Mouse (Mus musculus) forebrain, embryonic 16.5 days (tissue): ENCODE data around the gene Osbpl11. TPM values are rescaled to one million over a fixed set of nuclear protein-coding genes. Genes with fewer than 3 reads are reported as not detected.
A peak's percentile ranks its signal among the peaks of the same experiment; 100 is the strongest.
"Not testable (repeated sequence)": the region's sequence is repeated elsewhere in the genome, so short reads cannot be mapped to it uniquely, and the experiment has no call there.

Source experiments
- ATAC-seq: fragments of 200-750 bp; cut with Nextera tagmentation; 2 replicates; pipeline ENCODE4 v1.8.0; 2017; ENCODE audit warnings: mild to moderate bottlenecking, moderate library complexity
- H3K27ac ChIP-seq: fragments of 300-500 bp; sonication (generic); 2 replicates; pipeline ENCODE4 v1.5.1; 2014; ENCODE audit warnings: low read length, control low read depth
- H3K27me3 ChIP-seq: fragments of 300-500 bp; sonication (generic); replicated peaks from 2 replicates; pipeline ENCODE4 v1.6.1; 2014; ENCODE audit warnings: low read length; ENCODE audit not compliant: control insufficient read depth, insufficient read depth
- H3K36me3 ChIP-seq: fragments of 300-500 bp; sonication (generic); 2 replicates; pipeline ENCODE4 v1.6.1; 2014; ENCODE audit not compliant: control insufficient read depth, insufficient read depth
- H3K4me1 ChIP-seq: fragments of 300-500 bp; sonication (generic); replicated peaks from 2 replicates; pipeline ENCODE4 v1.6.1; 2014; ENCODE audit warnings: low read length; ENCODE audit not compliant: control insufficient read depth, insufficient read depth
- H3K4me2 ChIP-seq: fragments of 300-500 bp; sonication (generic); 2 replicates; pipeline ENCODE4 v1.6.1; 2014; ENCODE audit warnings: mild to moderate bottlenecking, low read length, control low read depth
- H3K4me3 ChIP-seq: fragments of 300-500 bp; sonication (generic); replicated peaks from 2 replicates; pipeline ENCODE4 v1.5.1; 2014; ENCODE audit warnings: mild to moderate bottlenecking, low read length, control low read depth
- H3K9ac ChIP-seq: fragments of 300-500 bp; sonication (generic); replicated peaks from 2 replicates; pipeline ENCODE4 v1.6.1; 2014; ENCODE audit warnings: low read depth, low read length, control low read depth
- H3K9me3 ChIP-seq: fragments of 300-500 bp; sonication (generic); 2 replicates; pipeline ENCODE4 v1.6.1; 2016; ENCODE audit warnings: low read length; ENCODE audit not compliant: control insufficient read depth
- WGBS: fragments of 180-500 bp; shearing (Covaris S2); extraction: QIAGEN DNeasy Blood & Tissue Kit; methylation state at CpG from one replicate; pipeline ENCODE4 v1.1.7; 2014; 5-methylcytosine and 5-hydroxymethylcytosine counted together
- polyA plus RNA-seq: library from polyadenylated mRNA; unstranded; fragments of >200 nt; fragmentation: Nextera tagmentation; extraction: Ambion mirVana; gene quantifications from 2 replicates; pipeline ENCODE4 v1.2.1, GENCODE M21; 2015

Gene Osbpl11
- polyA plus RNA-seq, 1 experiment from 2014 or later, result 16.7 TPM

- no peak for ATAC-seq
- H3K9me3 ChIP-seq, result no peaks in the 10 kb centered on the region
- H3K36me3 ChIP-seq, result no peaks in the 10 kb centered on the region
- no peak overlapping the region for H3K4me3 ChIP-seq
- H3K27me3 ChIP-seq, result no peaks in the 10 kb centered on the region
- no peak overlapping the region for H3K9ac ChIP-seq
- H3K4me2 ChIP-seq, result no peak overlapping the region
- WGBS, result 78% methylated on average over 5 of the region's 5 CpGs
- H3K27ac ChIP-seq, result no peak overlapping the region
- H3K4me1 ChIP-seq, result peaks cover under 1% of the 10 kb centered on the region; the same call in 1 of the 2 replicates
These were observed 11.7 kb upstream of the Osbpl11 start for GRCm38 (mm10) chr16:33173151-33173550.

- ATAC-seq, result no peak
- Histone ChIP-seq H3K4me2 (no peak overlapping the region), H3K27me3 (no peaks in the 10 kb centered on the region), H3K27ac (no peak overlapping the region), H3K9me3 (no peaks in the 10 kb centered on the region), H3K36me3 (no peaks in the 10 kb centered on the region), H3K4me3 (no peak overlapping the region), H3K4me1 (peaks cover 5% of the 10 kb centered on the region; the same call in 1 of the 2 replicates), H3K9ac (no peak overlapping the region)
These were observed 10.2 kb upstream of the Osbpl11 start for GRCm38 (mm10) chr16:33174695-33175094.

- not testable (repeated sequence) for H3K27me3 ChIP-seq, H3K36me3 ChIP-seq, H3K4me1 ChIP-seq, H3K4me3 ChIP-seq, ATAC-seq, H3K4me2 ChIP-seq, H3K27ac ChIP-seq, H3K9me3 ChIP-seq, H3K9ac ChIP-seq
- 90% methylated on average over 5 of the region's 5 CpGs for WGBS
These were observed 8.0 kb upstream of the Osbpl11 start for GRCm38 (mm10) chr16:33176831-33177230.

- H3K4me3 ChIP-seq, result no peak overlapping the region
- no peaks in the 10 kb centered on the region for H3K36me3 ChIP-seq
- H3K9me3 ChIP-seq, result no peaks in the 10 kb centered on the region
- no peak for ATAC-seq
- H3K9ac ChIP-seq, result no peak overlapping the region
- no peak overlapping the region for H3K27ac ChIP-seq
- H3K4me2 ChIP-seq, result no peak overlapping the region
- 96% methylated on average over 4 of the region's 4 CpGs for WGBS
- H3K4me1 ChIP-seq, result peaks cover 5% of the 10 kb centered on the region; the same call in 1 of the 2 replicates
- H3K27me3 ChIP-seq, result no peaks in the 10 kb centered on the region
These were observed 7.1 kb upstream of the Osbpl11 start for GRCm38 (mm10) chr16:33177722-33178121.

GRCm38 (mm10) chr16:33178278-33179074 lies 6.4 kb upstream of the Osbpl11 start:
- no peak overlapping the region for H3K4me3 ChIP-seq
- no peaks in the 10 kb centered on the region for H3K36me3 ChIP-seq
- 64% methylated on average over 17 of the region's 17 CpGs for WGBS
- no peak for ATAC-seq
- H3K4me2 ChIP-seq, result peak overlapping the region; percentile 14; the same call in 1 of the 2 replicates
- H3K27me3 ChIP-seq, result no peaks in the 10 kb centered on the region
- no peaks in the 10 kb centered on the region for H3K9me3 ChIP-seq
- H3K9ac ChIP-seq, result no peak overlapping the region
- H3K27ac ChIP-seq, result peak overlapping the region; percentile 5; the same call in 1 of the 2 replicates
- peaks cover 5% of the 10 kb centered on the region; the same call in 1 of the 2 replicates for H3K4me1 ChIP-seq

- not testable (repeated sequence) for H3K4me1 ChIP-seq, H3K4me3 ChIP-seq, H3K9ac ChIP-seq, H3K27me3 ChIP-seq, H3K27ac ChIP-seq, H3K36me3 ChIP-seq, H3K4me2 ChIP-seq, ATAC-seq, H3K9me3 ChIP-seq
- WGBS, result 88% methylated on average over 9 of the region's 10 CpGs
These were observed 5.6 kb upstream of the Osbpl11 start for GRCm38 (mm10) chr16:33179222-33179621.

GRCm38 (mm10) chr16:33179911-33180310 lies 5.0 kb upstream of the Osbpl11 start:
- WGBS, result 84% methylated on average over 3 of the region's 3 CpGs
- Histone ChIP-seq H3K27ac (no peak overlapping the region), H3K4me2 (no peak overlapping the region), H3K9ac (no peak overlapping the region), H3K36me3 (no peaks in the 10 kb centered on the region), H3K9me3 (no peaks in the 10 kb centered on the region), H3K27me3 (no peaks in the 10 kb centered on the region), H3K4me1 (peaks cover 5% of the 10 kb centered on the region; the same call in 1 of the 2 replicates), H3K4me3 (no peak overlapping the region)
- no peak for ATAC-seq

- H3K4me2 ChIP-seq, result no peak overlapping the region
- H3K9me3 ChIP-seq, result no peaks in the 10 kb centered on the region
- no peaks in the 10 kb centered on the region for H3K36me3 ChIP-seq
- WGBS, result 82% methylated on average over 3 of the region's 3 CpGs
- peaks cover 7% of the 10 kb centered on the region for H3K4me1 ChIP-seq
- H3K27ac ChIP-seq, result no peak overlapping the region
- ATAC-seq, result no peak
- H3K9ac ChIP-seq, result no peak overlapping the region
- no peaks in the 10 kb centered on the region for H3K27me3 ChIP-seq
- H3K4me3 ChIP-seq, result no peak overlapping the region
These were observed 4.1 kb upstream of the Osbpl11 start for GRCm38 (mm10) chr16:33180793-33181192.

- Histone ChIP-seq H3K4me1 (peaks cover 24% of the 10 kb centered on the region), H3K27me3 (no peaks in the 10 kb centered on the region), H3K9me3 (no peaks in the 10 kb centered on the region), H3K4me2 (peak overlapping the region; percentile 98), H3K36me3 (no peaks in the 10 kb centered on the region), H3K27ac (peak overlapping the region; percentile 91), H3K9ac (peak overlapping the region; percentile 95), H3K4me3 (peak overlapping the region; percentile 96)
- under 1% methylated on average over 54 of the region's 59 CpGs for WGBS
- ATAC-seq, result peak; percentile 75
These were observed 583 bp downstream of the Osbpl11 start for GRCm38 (mm10) chr16:33185261-33186046.
